Comparison of ENCODE assay signal across 8 mouse cellular contexts in genomic region chr6:63257876-63258275, GRCm38 (mm10). TPM values are rescaled to one million over a fixed set of nuclear protein-coding genes. Genes with fewer than 3 reads are reported as not detected.
A peak's percentile ranks its signal among the peaks of the same experiment; 100 is the strongest.
DNase-seq lines count a peak whose midpoint lies in the region; ATAC-seq and TF ChIP-seq lines count a peak whose summit lies in the region.

No protein-coding gene starts in this region.

- peaks cover 5% of the 10 kb centered on the region; the same call in 1 of the 2 replicates for H3K9me3 ChIP-seq in kidney, embryonic 14.5 days (ENCODE audit: control insufficient read depth, low read length)
- no peaks in the 10 kb centered on the region for H3K9me3 ChIP-seq in hindbrain, embryonic 11.5 days (ENCODE audit: control insufficient read depth, low read length)
- no peaks in the 10 kb centered on the region for H3K9me3 ChIP-seq in liver, embryonic 15.5 days (replicated peaks)

- WGBS in kidney, embryonic 14.5 days: under 1% methylated on average over 11 of the region's 11 CpGs
- WGBS in cerebellum, adult 2 months: under 1% methylated on average over 11 of the region's 11 CpGs
- under 1% methylated on average over 11 of the region's 11 CpGs for WGBS in hindbrain, embryonic 11.5 days
- WGBS in liver, embryonic 15.5 days (ENCODE audit: insufficient replicate concordance): 2% methylated on average over 11 of the region's 11 CpGs

- no peaks in the 10 kb centered on the region for H3K36me3 ChIP-seq in kidney, embryonic 14.5 days (ENCODE audit: control insufficient read depth, insufficient read depth, low read length)
- H3K36me3 ChIP-seq in hindbrain, embryonic 11.5 days (ENCODE audit: control insufficient read depth, insufficient read depth, low read length): no peaks in the 10 kb centered on the region
- H3K36me3 ChIP-seq in liver, embryonic 15.5 days (replicated peaks): no peaks in the 10 kb centered on the region

- peak overlapping the region; percentile 98 for H3K4me2 ChIP-seq in kidney, embryonic 14.5 days (replicated peaks; ENCODE audit: low read depth, low read length)
- peak overlapping the region; percentile 83 for H3K4me2 ChIP-seq in hindbrain, embryonic 11.5 days (replicated peaks; ENCODE audit: low read depth, low read length)
- peak overlapping the region; percentile 45 for H3K4me2 ChIP-seq in liver, embryonic 15.5 days

- ATAC-seq in kidney, embryonic 14.5 days (ENCODE audit: low FRiP score, low TSS enrichment): no peak
- peak; percentile 9 for ATAC-seq in hindbrain, embryonic 11.5 days (ENCODE audit: low FRiP score)
- ATAC-seq in liver, embryonic 15.5 days (ENCODE audit: insufficient read depth): no peak

- H3K4me3 ChIP-seq in kidney, embryonic 14.5 days (ENCODE audit: low read length): peak overlapping the region; percentile 70
- peak overlapping the region; percentile 82 for H3K4me3 ChIP-seq in cerebellum, adult 2 months (replicated peaks; ENCODE audit: insufficient read depth, low read depth, low read length)
- H3K4me3 ChIP-seq in hindbrain, embryonic 11.5 days (ENCODE audit: low read depth, low read length): peak overlapping the region; percentile 80
- 0 out of 2 replicates have a peak overlapping the region, but pooled peaks have one; percentile 12 for H3K4me3 ChIP-seq in liver, embryonic 15.5 days (replicated peaks)

- H3K27me3 ChIP-seq in kidney, embryonic 14.5 days (ENCODE audit: control insufficient read depth, insufficient read depth, low read length): peaks cover 19% of the 10 kb centered on the region
- no peaks in the 10 kb centered on the region for H3K27me3 ChIP-seq in cerebellum, adult 2 months (ENCODE audit: control insufficient read depth, insufficient read depth, low read length)
- H3K27me3 ChIP-seq in hindbrain, embryonic 11.5 days (ENCODE audit: control insufficient read depth, insufficient read depth, low read length): no peaks in the 10 kb centered on the region; the same call in 1 of the 2 replicates
- peaks cover 54% of the 10 kb centered on the region for H3K27me3 ChIP-seq in liver, embryonic 15.5 days

- TF ChIP-seq CTCF in cerebellum, adult 2 months (IDR thresholded peaks at IDR 0.05; ENCODE audit: borderline replicate concordance, insufficient read depth, low read depth, low read length): no peak

- peaks cover 5% of the 10 kb centered on the region; the same call in 1 of the 2 replicates for H3K4me1 ChIP-seq in kidney, embryonic 14.5 days (ENCODE audit: control insufficient read depth, insufficient read depth, low read length)
- no peaks in the 10 kb centered on the region for H3K4me1 ChIP-seq in cerebellum, adult 2 months (ENCODE audit: control insufficient read depth, insufficient read depth, low read length)
- no peaks in the 10 kb centered on the region for H3K4me1 ChIP-seq in hindbrain, embryonic 11.5 days (replicated peaks; ENCODE audit: control insufficient read depth, insufficient read depth, low read length)
- no peaks in the 10 kb centered on the region; the same call in 1 of the 2 replicates for H3K4me1 ChIP-seq in liver, embryonic 15.5 days (replicated peaks)

- H3K27ac ChIP-seq in kidney, embryonic 14.5 days (ENCODE audit: low read depth, low read length): no peak overlapping the region
- H3K27ac ChIP-seq in cerebellum, adult 2 months (ENCODE audit: insufficient read depth, low read length): peak overlapping the region; percentile 87
- peak overlapping the region; percentile 82; the same call in 1 of the 2 replicates for H3K27ac ChIP-seq in hindbrain, embryonic 11.5 days (ENCODE audit: low read depth, low read length)
- no peak overlapping the region for H3K27ac ChIP-seq in liver, embryonic 15.5 days (replicated peaks)

- no peak for TF ChIP-seq POLR2A in cerebellum, adult 2 months (IDR thresholded peaks at IDR 0.05; ENCODE audit: borderline replicate concordance, insufficient read depth, low read length)

- DNase-seq in kidney, adult 18-20 months: no peak
- peak; percentile 71 to 72 for DNase-seq in cerebellum, adult 2 months
- DNase-seq in hindbrain, embryonic 11.5 days (ENCODE audit: low spot score): peak; percentile 45
- DNase-seq in T-cell, adult 2 months (ENCODE audit: low spot score): no peak
- DNase-seq in adrenal gland, adult (ENCODE audit: inconsistent age in 2 of 2, low spot score in 1 of 2): no peak
- no peak for DNase-seq in adrenal gland, postnatal 4 days (ENCODE audit: low spot score in 2 of 2)

- H3K9ac ChIP-seq in kidney, embryonic 14.5 days (ENCODE audit: low read depth, low read length): no peak overlapping the region
- peak overlapping the region; percentile 78 for H3K9ac ChIP-seq in hindbrain, embryonic 11.5 days (ENCODE audit: low read depth, low read length)
- H3K9ac ChIP-seq in liver, embryonic 15.5 days: no peak overlapping the region

RNA-seq across cellular contexts. Expression of gene Grid2, which starts 2.2 kb away (rescaled TPM):
- 0.40 and 0.60 TPM in 2 replicates for polyA plus RNA-seq in kidney, embryonic 14.5 days (2014; fragmentation: Nextera tagmentation; extraction: Ambion mirVana)
- 76.4 and 90.3 TPM in 2 replicates for polyA plus RNA-seq in cerebellum, adult 2 months (2012; rRNA removed)
- 4.0 and 5.5 TPM in 2 replicates for polyA plus RNA-seq in hindbrain, embryonic 11.5 days (2014; fragmentation: Nextera tagmentation; extraction: Ambion mirVana)
- polyA plus RNA-seq in liver, embryonic 15.5 days (2015; fragmentation: Nextera tagmentation; extraction: Ambion mirVana): not detected in 2 replicates
- total RNA-seq in adrenal gland, postnatal 4 days (2021): 1 to 10 TPM; 1.4 to 1.9 TPM

Comparison
In these comparisons a context has a peak if more than half of its experiments do, and no peak if none do; other contexts are left out.
1. H3K27ac ChIP-seq: peak in cerebellum, adult 2 months (single experiment) and hindbrain, embryonic 11.5 days (single experiment); none in kidney, embryonic 14.5 days (single experiment) and liver, embryonic 15.5 days (single experiment).
2. H3K4me2 ChIP-seq: peak in every context shown above with its lines; median percentile 98 in kidney, embryonic 14.5 days; 83 in hindbrain, embryonic 11.5 days; 45 in liver, embryonic 15.5 days.
3. H3K4me3 ChIP-seq: peak in every context shown above with its lines; median percentile 82 in cerebellum, adult 2 months; 80 in hindbrain, embryonic 11.5 days; 70 in kidney, embryonic 14.5 days; 12 in liver, embryonic 15.5 days.
4. DNase-seq: peak in cerebellum, adult 2 months (2 of 2) and hindbrain, embryonic 11.5 days (single experiment); none in kidney, adult 18-20 months (single experiment), T-cell, adult 2 months (single experiment), adrenal gland, adult (0 of 2) and adrenal gland, postnatal 4 days (0 of 2).
5. RNA of gene Grid2, which starts 2.2 kb away (polyA plus RNA-seq): 76.4 to 90.3 TPM in cerebellum, adult 2 months; 4.0 to 5.5 TPM in hindbrain, embryonic 11.5 days, 0.40 to 0.60 TPM in kidney, embryonic 14.5 days and not detected in liver, embryonic 15.5 days; every median in the first group is over 10 times any median in the second.